Mouse (Mus musculus) layer of hippocampus, adult 6 months (tissue): ENCODE results near the gene Nkain1. TPM values are rescaled to one million over a fixed set of nuclear protein-coding genes. Genes with fewer than 3 reads are reported as not detected.

Experiments used
- long read RNA-seq, 2 experiments: library from polyadenylated mRNA; unstranded; transcript quantifications; one replicate each; pipeline ENCODE4 v2.0.0; 2019 to 2020
- polyA plus RNA-seq: library from polyadenylated mRNA; unstranded; fragments of <200 nt; fragmentation: Nextera tagmentation; gene quantifications from 2 replicates; pipeline ENCODE4 v1.2.3, GENCODE M21; 2021

Gene Nkain1
- polyA plus RNA-seq, result 0.67 and 1.1 TPM in 2 replicates
- long read RNA-seq, experiment 1, partial matches to known transcripts, result 0 of 1 reads
- long read RNA-seq, experiment 1, other reads (novel, unspliced or antisense), result 0 of 1 reads
- long read RNA-seq, experiment 2, partial matches to known transcripts, result 0 of 41 reads
- long read RNA-seq, experiment 2, other reads (novel, unspliced or antisense), result 40 of 41 reads

GRCm38 (mm10) chr4:130574048-130574413 lies at the start of gene Nkain1:
Nkain1 (minus strand) TSS chr4:130574173.

Other genes with a start within 250 kb of the Nkain1 start
- 116 and 137 TPM in 2 replicates for gene Zcchc17, start 214.2 kb downstream of the Nkain1 start, polyA plus RNA-seq
- 50.3 and 50.8 TPM in 2 replicates for gene Snrnp40, start 214.0 kb downstream of the Nkain1 start, polyA plus RNA-seq
- 30.3 and 32.1 TPM in 2 replicates for gene Pum1, start 89.1 kb upstream of the Nkain1 start, polyA plus RNA-seq
- gene Sdc3, start 218.4 kb upstream of the Nkain1 start, polyA plus RNA-seq, result 39.9 and 63.4 TPM in 2 replicates